Mouse (Mus musculus) megakaryocyte, adult 5-6 weeks (primary cell): Measurements from ENCODE around the gene Lrrc59. TPM values are rescaled to one million over a fixed set of nuclear protein-coding genes. Genes with fewer than 3 reads are reported as not detected.
"Not testable (repeated sequence)": the region's sequence is repeated elsewhere in the genome, so short reads cannot be mapped to it uniquely, and the experiment has no call there.

Source experiments
- ATAC-seq: 2 replicates; pipeline ENCODE4 v1.8.0; 2016; ENCODE audit warnings: mild to moderate bottlenecking, inconsistent platforms; ENCODE audit not compliant: poor library complexity, severe bottlenecking
- total RNA-seq, 2 experiments: library from RNA; stranded (forward) in 1 of 2; stranded (reverse) in 1 of 2; fragments of 153-499, 151-499 nt in 1 of 2; fragments of 221-1000, 200-1000 nt in 1 of 2; gene quantifications; 2 replicates each; pipeline versions ENCODE4 v1.2.3 to v1.2.4; 2015 to 2017

Lrrc59 gene
- total RNA-seq, 2 experiments from 2014 or later, result 48.9 to 81.3 TPM

DNA sequence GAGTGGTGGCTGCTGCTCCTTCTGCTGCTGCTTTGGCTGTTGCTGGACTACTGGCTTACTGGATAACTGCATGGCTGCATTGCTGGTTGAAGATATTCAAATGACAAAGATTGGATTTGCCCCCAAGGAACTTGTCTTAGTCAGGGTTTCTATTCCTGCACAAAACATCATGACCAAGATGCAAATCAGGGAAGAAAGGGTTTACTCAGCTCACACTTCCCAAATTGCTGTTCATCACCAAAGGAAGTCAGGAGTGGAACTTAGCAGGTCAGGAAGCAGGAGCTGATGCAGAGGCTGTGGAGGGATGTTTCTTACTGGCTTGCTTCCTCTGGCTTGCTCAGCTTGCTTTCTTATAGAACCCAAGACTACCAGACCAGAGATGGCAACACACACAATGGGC is 62.9 kb downstream of the Lrrc59 start:
- not testable (repeated sequence) for ATAC-seq

Other genes with a start within 250 kb of the Lrrc59 start
- 1.1 and 1.8 TPM in 2 replicates for gene Abcc3, start 236.8 kb upstream of the Lrrc59 start, total RNA-seq (2015)
- 1.4 and 1.8 TPM in 2 replicates for gene Abcc3, start 236.8 kb upstream of the Lrrc59 start, total RNA-seq (2017)
- gene Cacna1g, start 155.6 kb upstream of the Lrrc59 start, total RNA-seq (2015), result 0.96 and 0.98 TPM in 2 replicates
- 0.16 TPM in 1 of 2 replicates, not detected in the other for gene Cacna1g, start 155.6 kb upstream of the Lrrc59 start, total RNA-seq (2017)
- not detected in 2 replicates for gene Spata20, start 143.6 kb upstream of the Lrrc59 start, total RNA-seq (2015)
- not detected in 2 replicates for gene Spata20, start 143.6 kb upstream of the Lrrc59 start, total RNA-seq (2017)
- not detected in 2 replicates for gene Epn3, start 129.8 kb upstream of the Lrrc59 start, total RNA-seq (2015)
- not detected in 2 replicates for gene Epn3, start 129.8 kb upstream of the Lrrc59 start, total RNA-seq (2017)
- 0.23 TPM in 1 of 2 replicates, not detected in the other for gene Mycbpap, start 108.0 kb upstream of the Lrrc59 start, total RNA-seq (2015)
- 0.20 TPM in 1 of 2 replicates, not detected in the other for gene Mycbpap, start 108.0 kb upstream of the Lrrc59 start, total RNA-seq (2017)
- 0.32 and 0.40 TPM in 2 replicates for gene Rsad1, start 80.5 kb upstream of the Lrrc59 start, total RNA-seq (2015)
- 0.59 and 0.89 TPM in 2 replicates for gene Rsad1, start 80.5 kb upstream of the Lrrc59 start, total RNA-seq (2017)
- not detected in 2 replicates for gene Chad, start 64.7 kb upstream of the Lrrc59 start, total RNA-seq (2015)
- gene Chad, start 64.7 kb upstream of the Lrrc59 start, total RNA-seq (2017), result not detected in 2 replicates
- 6.7 and 7.9 TPM in 2 replicates for gene Acsf2, start 27.9 kb upstream of the Lrrc59 start, total RNA-seq (2015)
- gene Acsf2, start 27.9 kb upstream of the Lrrc59 start, total RNA-seq (2017), result 0.37 and 1.1 TPM in 2 replicates
- gene Mrpl27, start 24.0 kb downstream of the Lrrc59 start, total RNA-seq (2015), result 38.0 and 49.5 TPM in 2 replicates
- gene Mrpl27, start 24.0 kb downstream of the Lrrc59 start, total RNA-seq (2017), result 39.0 and 45.9 TPM in 2 replicates
- gene Eme1, start 24.2 kb downstream of the Lrrc59 start, total RNA-seq (2015), result 4.9 and 6.7 TPM in 2 replicates
- gene Eme1, start 24.2 kb downstream of the Lrrc59 start, total RNA-seq (2017), result 20.2 and 28.4 TPM in 2 replicates
- gene Xylt2, start 47.7 kb downstream of the Lrrc59 start, total RNA-seq (2015), result 2.3 and 2.9 TPM in 2 replicates
- 4.3 and 8.1 TPM in 2 replicates for gene Xylt2, start 47.7 kb downstream of the Lrrc59 start, total RNA-seq (2017)
- gene Gm11541, start 74.7 kb downstream of the Lrrc59 start, total RNA-seq (2015), result not detected in 2 replicates
- not detected in 2 replicates for gene Gm11541, start 74.7 kb downstream of the Lrrc59 start, total RNA-seq (2017)
- gene Cdc34b, start 112.0 kb downstream of the Lrrc59 start, total RNA-seq (2015), result not detected in 2 replicates
- gene Cdc34b, start 112.0 kb downstream of the Lrrc59 start, total RNA-seq (2017), result not detected in 2 replicates
- gene Tmem92, start 152.9 kb downstream of the Lrrc59 start, total RNA-seq (2015), result not detected in 2 replicates
- gene Tmem92, start 152.9 kb downstream of the Lrrc59 start, total RNA-seq (2017), result not detected in 2 replicates